ENCODE assay signal across 8 mouse cellular contexts in the genomic region with DNA sequence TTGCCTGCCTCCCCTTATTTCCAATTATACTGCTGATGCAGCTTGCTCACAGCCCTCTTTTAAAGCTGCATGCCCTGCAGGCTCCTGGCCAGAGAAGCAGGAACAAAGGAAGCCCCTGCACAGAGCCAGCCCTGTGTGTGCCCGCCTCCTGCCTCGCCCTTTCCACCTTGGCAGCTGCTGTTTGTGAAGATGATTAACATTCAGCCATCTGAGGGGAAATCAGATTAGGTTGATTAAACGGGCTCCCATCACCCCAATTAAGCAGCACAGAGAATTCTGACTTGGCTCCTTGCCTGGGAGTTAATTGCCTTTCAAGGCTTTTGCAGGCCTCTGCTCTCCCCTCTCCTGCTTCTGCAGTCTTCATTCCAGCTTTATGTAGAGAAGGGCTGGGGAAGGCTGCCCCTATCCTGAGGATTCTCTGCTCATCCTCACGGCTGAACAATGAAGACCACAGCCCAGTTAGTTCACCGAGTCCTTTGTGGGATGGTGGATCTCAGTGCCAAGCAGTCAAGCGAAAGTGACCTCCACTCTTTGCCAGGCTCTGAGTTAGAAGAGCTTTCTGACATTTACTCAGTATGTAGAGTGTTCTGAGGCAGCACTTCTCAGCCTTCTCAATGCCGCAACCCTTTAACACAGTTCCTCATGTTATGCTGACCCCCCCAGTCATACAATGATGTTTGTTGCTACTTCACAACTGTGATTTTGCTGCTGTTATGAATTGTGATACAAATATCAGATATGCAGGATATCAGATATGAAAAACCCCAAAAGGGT. TPM values are rescaled to one million over a fixed set of nuclear protein-coding genes. Genes with fewer than 3 reads are reported as not detected.
A peak's percentile ranks its signal among the peaks of the same experiment; 100 is the strongest.
DNase-seq lines count a peak whose midpoint lies in the region; ATAC-seq and TF ChIP-seq lines count a peak whose summit lies in the region.

No protein-coding gene starts in this region.

- 32% methylated on average over 7 of the region's 7 CpGs for WGBS in embryonic facial prominence, embryonic 11.5 days
- WGBS in hindbrain, postnatal 0 days: 21% methylated on average over 7 of the region's 7 CpGs

- H3K27ac ChIP-seq in embryonic facial prominence, embryonic 11.5 days (replicated peaks; ENCODE audit: low read depth, low read length): peak overlapping the region; percentile 17; the same call in 1 of the 2 replicates
- H3K27ac ChIP-seq in hindbrain, postnatal 0 days: peak overlapping the region; percentile 80

- DNase-seq in brain, embryonic 14.5 days (ENCODE audit: low read depth): peak; percentile 99
- peak; percentile 32 for DNase-seq in embryonic facial prominence, embryonic 11.5 days (ENCODE audit: low spot score)
- peak; percentile 92 for DNase-seq in hindbrain, postnatal 0 days (ENCODE audit: low spot score)
- peak; percentile 36 to 37 for DNase-seq in layer of hippocampus, postnatal 36 days
- peak; percentile 77 for DNase-seq in retina, embryonic 14.5 days (ENCODE audit: low spot score)
- DNase-seq in yolk sac, embryonic 10.5 days (ENCODE audit: low spot score): no peak
- no peak for DNase-seq in ovary, adult 18-20 months (ENCODE audit: low spot score)

- no peaks in the 10 kb centered on the region for H3K4me1 ChIP-seq in embryonic facial prominence, embryonic 11.5 days (ENCODE audit: control insufficient read depth, insufficient read depth, low read length)
- no peaks in the 10 kb centered on the region for H3K4me1 ChIP-seq in hindbrain, postnatal 0 days (ENCODE audit: insufficient read depth, low read length)

- H3K4me2 ChIP-seq in embryonic facial prominence, embryonic 11.5 days (ENCODE audit: low read depth, low read length): no peak overlapping the region
- H3K4me2 ChIP-seq in hindbrain, postnatal 0 days (ENCODE audit: low read depth, low read length): no peak overlapping the region

- ATAC-seq in embryonic facial prominence, embryonic 11.5 days (replicated peaks; ENCODE audit: insufficient number of reproducible peaks, low FRiP score, low TSS enrichment, low read depth): no peak; the same call in 1 of the 2 replicates
- ATAC-seq in hindbrain, postnatal 0 days: peak; percentile 91
- no peak for ATAC-seq in CD4-positive, CD25-positive, alpha-beta regulatory T cell, adult 4 months

- no peaks in the 10 kb centered on the region for H3K27me3 ChIP-seq in embryonic facial prominence, embryonic 11.5 days (ENCODE audit: control insufficient read depth, insufficient read depth, low read length)
- H3K27me3 ChIP-seq in hindbrain, postnatal 0 days (ENCODE audit: insufficient read depth, low read length): no peaks in the 10 kb centered on the region

- no peak for TF ChIP-seq POLR2A in brain, embryonic 14.5 days (IDR thresholded peaks at IDR 0.05; ENCODE audit: borderline replicate concordance, extremely low read depth, insufficient read depth, insufficient read length, poor library complexity, severe bottlenecking)

- H3K36me3 ChIP-seq in embryonic facial prominence, embryonic 11.5 days (replicated peaks; ENCODE audit: control insufficient read depth, insufficient read depth, low read depth, low read length): no peaks in the 10 kb centered on the region
- H3K36me3 ChIP-seq in hindbrain, postnatal 0 days (ENCODE audit: insufficient read depth, low read length): no peaks in the 10 kb centered on the region

- H3K4me3 ChIP-seq in embryonic facial prominence, embryonic 11.5 days (ENCODE audit: low read depth, low read length): no peak overlapping the region
- no peak overlapping the region for H3K4me3 ChIP-seq in hindbrain, postnatal 0 days (ENCODE audit: low read length)

- H3K9me3 ChIP-seq in embryonic facial prominence, embryonic 11.5 days (replicated peaks; ENCODE audit: control insufficient read depth, low read length): no peaks in the 10 kb centered on the region
- H3K9me3 ChIP-seq in hindbrain, postnatal 0 days (ENCODE audit: low read length): no peaks in the 10 kb centered on the region

- TF ChIP-seq CTCF in brain, embryonic 14.5 days (IDR thresholded peaks at IDR 0.05; ENCODE audit: borderline replicate concordance, extremely low read depth, insufficient read depth, insufficient read length): no peak
- TF ChIP-seq CTCF in hindbrain, postnatal 0 days (IDR thresholded peaks at IDR 0.05; ENCODE audit: low read depth): no peak

- H3K9ac ChIP-seq in embryonic facial prominence, embryonic 11.5 days (replicated peaks; ENCODE audit: low read length): peak overlapping the region; percentile 30
- H3K9ac ChIP-seq in hindbrain, postnatal 0 days (replicated peaks; ENCODE audit: low read length): peak overlapping the region; percentile 13; the same call in 1 of the 2 replicates

RNA-seq across cellular contexts. Expression of a gene that starts 2.9 kb away (rescaled TPM):
- polyA plus RNA-seq in brain, embryonic 14.5 days (2012; rRNA removed): 0.18 and 0.31 TPM in 2 replicates
- polyA plus RNA-seq in embryonic facial prominence, embryonic 11.5 days (2014; fragmentation: Nextera tagmentation; extraction: Ambion mirVana): 0.21 TPM in 2 replicates
- total RNA-seq in hindbrain, postnatal 0 days (2014; rRNA removed): 0.16 and 0.29 TPM in 2 replicates
- polyA plus RNA-seq in hindbrain, postnatal 0 days (2015; fragmentation: Nextera tagmentation; extraction: Ambion mirVana): 0.29 and 0.37 TPM in 2 replicates
- not detected for total RNA-seq in layer of hippocampus, postnatal 36 days (2021)
- polyA plus RNA-seq in CD4-positive, CD25-positive, alpha-beta regulatory T cell, adult 4 months (2017; shearing (Covaris generic)): not detected

RNA-seq across cellular contexts. Expression of a gene that starts 26.1 kb away (rescaled TPM):
- polyA plus RNA-seq in brain, embryonic 14.5 days (2012; rRNA removed): 18.0 and 20.1 TPM in 2 replicates
- 60.1 and 64.3 TPM in 2 replicates for polyA plus RNA-seq in embryonic facial prominence, embryonic 11.5 days (2014; fragmentation: Nextera tagmentation; extraction: Ambion mirVana)
- total RNA-seq in hindbrain, postnatal 0 days (2014; rRNA removed): 22.7 and 23.3 TPM in 2 replicates
- 37.1 and 41.2 TPM in 2 replicates for polyA plus RNA-seq in hindbrain, postnatal 0 days (2015; fragmentation: Nextera tagmentation; extraction: Ambion mirVana)
- 10 to 100 TPM; 31.8 to 32.2 TPM for total RNA-seq in layer of hippocampus, postnatal 36 days (2021)
- polyA plus RNA-seq in CD4-positive, CD25-positive, alpha-beta regulatory T cell, adult 4 months (2017; shearing (Covaris generic)): 10 to 100 TPM; 35.2 to 36.3 TPM

Comparison
In these comparisons a context has a peak if more than half of its experiments do, and no peak if none do; other contexts are left out.
1. DNase-seq: peak in brain, embryonic 14.5 days (single experiment), embryonic facial prominence, embryonic 11.5 days (single experiment), hindbrain, postnatal 0 days (single experiment), layer of hippocampus, postnatal 36 days (2 of 2) and retina, embryonic 14.5 days (single experiment); none in yolk sac, embryonic 10.5 days (single experiment) and ovary, adult 18-20 months (single experiment).